Mouse (Mus musculus): ENCODE data around the gene Eef2. TPM values are rescaled to one million over a fixed set of nuclear protein-coding genes. Genes with fewer than 3 reads are reported as not detected.

The Eef2 gene
- total and polyA plus RNA-seq, 2 experiments from 2014 or later, result 485 to 2,175 TPM

DNA sequence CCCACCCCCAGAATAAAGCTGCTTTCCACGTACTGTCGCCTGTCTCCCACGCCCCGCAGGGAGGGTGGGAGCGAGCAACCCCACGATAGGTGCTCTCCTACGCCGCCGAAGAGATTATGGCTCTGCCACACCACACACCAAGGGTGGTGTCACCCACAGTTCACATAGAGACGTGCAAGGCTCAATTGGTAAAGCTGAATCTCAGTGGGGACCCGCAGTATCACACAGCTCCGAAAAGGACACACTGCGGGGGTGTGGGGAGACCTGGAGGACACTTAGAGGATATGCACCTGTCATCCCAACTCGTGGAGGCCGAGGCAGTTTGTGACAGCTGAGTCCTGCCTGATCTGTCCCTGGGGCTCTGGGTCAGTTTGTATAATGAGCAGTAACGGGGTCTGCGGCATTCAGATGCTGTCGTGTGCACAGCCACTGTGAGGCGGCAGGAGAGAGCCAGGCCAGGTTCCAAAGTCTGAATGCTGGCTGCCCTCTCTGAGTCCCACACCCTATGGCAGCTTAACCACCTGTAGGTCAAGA is 16.6 kb downstream of the Eef2 start:
- ATAC-seq (peak; percentile 54), DNase-seq (no peak)
- peaks cover 11% of the 10 kb centered on the region for H3K4me1 ChIP-seq (ENCODE audit: insufficient read depth)

DNA sequence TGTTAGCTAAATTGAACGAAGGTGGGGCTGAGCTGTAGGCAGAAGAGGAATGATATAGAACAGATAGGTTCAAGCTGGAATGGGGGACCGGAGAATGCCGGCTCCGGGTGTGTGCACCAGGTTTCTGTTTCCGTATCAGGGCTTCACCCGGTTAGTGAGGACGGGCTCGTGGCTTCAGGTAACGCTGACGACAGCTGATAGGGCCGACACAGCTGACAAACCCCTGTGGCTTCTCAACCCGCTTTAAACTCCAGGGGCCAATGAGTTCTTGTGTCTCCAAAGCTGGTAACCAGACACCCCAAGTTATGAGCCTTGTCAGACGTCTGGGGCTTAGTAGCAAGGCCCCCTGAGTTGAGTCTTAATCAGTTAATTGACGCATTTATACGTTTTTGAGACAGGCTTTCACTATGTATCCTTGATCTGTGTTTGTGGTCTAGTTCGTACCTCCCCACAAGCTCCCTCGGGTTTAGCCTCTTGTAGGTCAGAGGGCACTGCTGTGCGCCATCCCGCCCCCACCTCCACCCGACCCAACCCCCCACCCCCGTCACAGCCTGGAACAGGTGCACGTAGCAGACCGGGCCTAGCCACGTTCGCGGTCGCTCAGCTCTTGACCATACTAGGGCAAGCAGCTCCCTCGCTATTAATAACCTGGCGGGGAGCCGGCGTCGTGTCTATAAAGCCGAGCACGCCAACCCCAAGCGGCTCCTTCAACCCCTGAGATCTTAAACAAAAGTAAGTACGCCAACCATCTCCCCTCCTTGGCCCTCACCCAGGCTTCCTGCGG is 17.8 kb downstream of the Eef2 start:
- no peak for TF ChIP-seq CTCF (IDR thresholded peaks at IDR 0.05; ENCODE audit: low read depth)
- Histone ChIP-seq H3K4me3 (ENCODE audit: low read depth, low read length) (no peak overlapping the region), H3K4me1 (ENCODE audit: insufficient read depth) (peaks cover 11% of the 10 kb centered on the region), H3K27ac (ENCODE audit: low read depth, low read length) (no peak overlapping the region), H3K4me2 (ENCODE audit: low read depth) (no peak overlapping the region), H3K9ac (no peak overlapping the region), H3K27me3 (ENCODE audit: insufficient read depth, low read length) (peaks cover 16% of the 10 kb centered on the region; the same call in 1 of the 2 replicates), H3K36me3 (ENCODE audit: insufficient read depth) (peaks cover 13% of the 10 kb centered on the region; the same call in 1 of the 2 replicates), H3K9me3 (ENCODE audit: low read length) (no peaks in the 10 kb centered on the region)
- ATAC-seq (no peak), DNase-seq (no peak)
- WGBS, result 13% methylated on average over 37 of the region's 37 CpGs

More for the DNA sequence above, 16.6 kb downstream of the Eef2 start:
- TF ChIP-seq CTCF (IDR thresholded peaks at IDR 0.05; ENCODE audit: low read depth), result no peak; the same call in 1 of the 2 replicates
- 3% methylated on average over 19 of the region's 19 CpGs for WGBS
- Histone ChIP-seq H3K36me3 (ENCODE audit: insufficient read depth) (peaks cover 13% of the 10 kb centered on the region; the same call in 1 of the 2 replicates), H3K9me3 (ENCODE audit: low read length) (no peaks in the 10 kb centered on the region), H3K4me2 (ENCODE audit: low read depth) (peak overlapping the region; percentile 95), H3K9ac (peak overlapping the region; percentile 54), H3K27me3 (ENCODE audit: insufficient read depth, low read length) (peaks cover 16% of the 10 kb centered on the region; the same call in 1 of the 2 replicates), H3K27ac (ENCODE audit: low read depth, low read length) (peak overlapping the region; percentile 96), H3K4me3 (ENCODE audit: low read depth, low read length) (peak overlapping the region; percentile 57)

DNA sequence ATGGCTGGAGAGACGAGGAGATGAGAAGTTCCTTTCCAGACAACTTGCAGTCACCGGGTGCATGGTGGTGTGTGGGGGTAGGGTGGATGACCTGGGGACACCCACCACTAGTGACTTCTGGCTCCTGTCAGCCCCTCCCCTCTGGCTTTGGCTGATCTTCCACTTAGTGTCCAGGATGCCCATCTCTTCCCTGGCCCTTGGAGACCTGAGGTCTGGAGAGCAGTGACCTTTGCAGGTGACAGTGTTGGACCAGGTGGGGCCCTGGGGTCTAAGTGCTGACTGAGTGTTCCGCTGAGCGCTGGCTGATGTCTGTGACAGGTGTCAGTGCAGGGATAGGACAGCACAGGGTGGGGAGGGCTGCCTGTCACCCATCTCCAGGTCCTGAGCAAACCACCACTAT is 18.9 kb downstream of the Eef2 start:
- no peak for TF ChIP-seq CTCF (IDR thresholded peaks at IDR 0.05; ENCODE audit: low read depth)
- ATAC-seq, result no peak
- Histone ChIP-seq H3K4me2 (ENCODE audit: low read depth) (no peak overlapping the region), H3K4me1 (ENCODE audit: insufficient read depth) (peaks cover 11% of the 10 kb centered on the region), H3K4me3 (ENCODE audit: low read depth, low read length) (no peak overlapping the region), H3K27me3 (ENCODE audit: insufficient read depth, low read length) (peaks cover 16% of the 10 kb centered on the region; the same call in 1 of the 2 replicates), H3K9me3 (ENCODE audit: low read length) (no peaks in the 10 kb centered on the region), H3K36me3 (ENCODE audit: insufficient read depth) (peaks cover 8% of the 10 kb centered on the region; the same call in 1 of the 2 replicates), H3K27ac (ENCODE audit: low read depth, low read length) (no peak overlapping the region), H3K9ac (no peak overlapping the region)
- WGBS, result 66% methylated on average over 4 of the region's 4 CpGs
- DNase-seq, result no peak

DNA sequence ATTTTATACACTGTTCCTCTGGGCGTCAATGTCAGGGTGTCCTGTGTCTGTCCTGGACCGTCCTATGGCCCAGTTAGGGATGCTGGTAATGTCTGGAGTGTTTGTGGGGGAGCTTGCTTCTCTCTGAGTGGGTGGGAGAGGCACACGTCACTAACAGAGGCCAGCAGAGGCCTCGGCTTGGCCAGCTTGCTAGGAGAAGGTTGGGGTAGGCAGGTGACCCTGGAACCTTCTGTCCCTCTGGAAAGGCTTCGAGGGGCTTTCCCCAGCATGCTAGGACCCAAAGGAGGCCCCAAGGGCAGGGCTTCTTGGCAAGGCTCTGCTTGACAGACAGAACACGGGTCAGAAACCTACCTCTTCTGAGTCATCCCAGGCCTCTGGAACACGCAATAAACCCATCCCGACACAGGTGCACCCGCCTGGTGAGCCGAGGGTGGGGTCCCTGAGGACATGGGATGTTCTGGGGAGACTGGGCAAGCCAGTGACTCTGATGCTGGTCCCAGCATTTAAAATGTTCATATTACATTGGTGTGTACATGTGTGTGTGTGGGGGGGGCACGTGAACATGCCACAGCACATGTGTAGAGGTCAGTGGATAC is 20.1 kb downstream of the Eef2 start:
- WGBS, result 67% methylated on average over 11 of the region's 11 CpGs
- no peak for TF ChIP-seq CTCF (IDR thresholded peaks at IDR 0.05; ENCODE audit: low read depth)

DNA sequence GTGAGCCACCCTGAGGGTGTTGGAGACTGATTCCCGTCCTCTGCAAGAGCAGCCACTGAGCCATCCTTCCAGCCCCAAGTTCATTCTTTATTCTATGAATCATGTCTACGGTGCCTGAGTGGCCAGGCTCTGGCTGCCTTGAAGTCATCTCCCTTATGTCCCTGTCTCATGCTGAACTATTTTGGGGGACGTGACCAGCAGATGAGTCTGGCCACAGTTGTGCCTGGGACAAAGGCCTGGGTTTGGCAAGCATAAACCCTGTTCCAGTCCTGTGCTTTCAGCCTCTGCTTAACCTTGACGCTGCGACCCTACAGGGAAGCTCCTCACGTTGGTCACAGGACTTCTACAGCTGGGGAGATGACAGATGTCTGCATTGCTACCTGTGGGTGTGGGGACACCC is 20.9 kb downstream of the Eef2 start:
- Histone ChIP-seq H3K27ac (ENCODE audit: low read depth, low read length) (no peak overlapping the region), H3K4me3 (ENCODE audit: low read depth, low read length) (no peak overlapping the region), H3K36me3 (ENCODE audit: insufficient read depth) (no peaks in the 10 kb centered on the region), H3K4me2 (ENCODE audit: low read depth) (no peak overlapping the region), H3K27me3 (ENCODE audit: insufficient read depth, low read length) (peaks cover 16% of the 10 kb centered on the region; the same call in 1 of the 2 replicates), H3K9ac (no peak overlapping the region), H3K4me1 (ENCODE audit: insufficient read depth) (peaks cover 6% of the 10 kb centered on the region; the same call in 1 of the 2 replicates), H3K9me3 (ENCODE audit: low read length) (no peaks in the 10 kb centered on the region)
- ATAC-seq (no peak), DNase-seq (no peak)
- no peak for TF ChIP-seq CTCF (IDR thresholded peaks at IDR 0.05; ENCODE audit: low read depth)
- 52% methylated on average over 6 of the region's 6 CpGs for WGBS

More for the DNA sequence above, 20.1 kb downstream of the Eef2 start:
- Histone ChIP-seq H3K4me3 (ENCODE audit: low read depth, low read length) (no peak overlapping the region), H3K36me3 (ENCODE audit: insufficient read depth) (no peaks in the 10 kb centered on the region), H3K4me2 (ENCODE audit: low read depth) (no peak overlapping the region), H3K9me3 (ENCODE audit: low read length) (no peaks in the 10 kb centered on the region), H3K27me3 (ENCODE audit: insufficient read depth, low read length) (peaks cover 16% of the 10 kb centered on the region; the same call in 1 of the 2 replicates), H3K4me1 (ENCODE audit: insufficient read depth) (peaks cover 11% of the 10 kb centered on the region), H3K9ac (no peak overlapping the region), H3K27ac (ENCODE audit: low read depth, low read length) (no peak overlapping the region)
- DNase-seq, result no peak
- no peak for ATAC-seq

DNA sequence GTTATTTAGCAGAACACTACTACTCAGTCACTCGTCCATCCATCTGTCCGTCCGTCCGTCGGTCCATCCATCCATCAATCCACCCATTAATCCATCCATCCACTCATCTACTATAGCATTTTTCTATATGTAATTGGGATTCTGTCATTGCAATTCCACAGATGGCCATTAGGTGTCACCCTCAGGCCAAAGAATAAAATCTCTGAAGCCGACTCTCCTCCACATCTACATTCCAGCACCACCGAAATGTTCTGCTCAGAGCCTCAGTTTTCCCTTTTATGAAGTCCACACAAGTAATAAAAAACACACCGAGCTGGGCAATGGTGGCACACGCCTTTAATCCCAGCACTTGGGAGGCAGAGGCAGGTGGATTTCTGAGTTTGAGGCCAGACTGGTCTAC is 21.8 kb downstream of the Eef2 start:
- H3K36me3 ChIP-seq (ENCODE audit: insufficient read depth), result no peaks in the 10 kb centered on the region
- H3K4me1 ChIP-seq (ENCODE audit: insufficient read depth), result peaks cover 2% of the 10 kb centered on the region; the same call in 1 of the 2 replicates
- no peak for ATAC-seq
- no peak overlapping the region for H3K4me2 ChIP-seq (ENCODE audit: low read depth)
- DNase-seq, result peak; percentile 88
- peak; percentile 84 for TF ChIP-seq CTCF (IDR thresholded peaks at IDR 0.05; ENCODE audit: low read depth)
- H3K9me3 ChIP-seq (ENCODE audit: low read length), result no peaks in the 10 kb centered on the region
- H3K4me3 ChIP-seq (ENCODE audit: low read depth, low read length), result no peak overlapping the region
- WGBS, result 1% methylated on average over 9 of the region's 9 CpGs
- H3K9ac ChIP-seq, result no peak overlapping the region
- H3K27ac ChIP-seq (ENCODE audit: low read depth, low read length), result no peak overlapping the region
- H3K27me3 ChIP-seq (ENCODE audit: insufficient read depth, low read length), result peaks cover 16% of the 10 kb centered on the region; the same call in 1 of the 2 replicates
